Mouse (Mus musculus) heart, embryonic 16.5 days (tissue): ENCODE data around the gene Gm38655. TPM values are rescaled to one million over a fixed set of nuclear protein-coding genes. Genes with fewer than 3 reads are reported as not detected.
A peak's percentile ranks its signal among the peaks of the same experiment; 100 is the strongest.

Experiments
- ATAC-seq: fragments of 200-750 bp; cut with Nextera tagmentation; replicated peaks from 2 replicates; pipeline ENCODE4 v1.8.0; 2017; ENCODE audit warnings: moderate number of reproducible peaks; ENCODE audit not compliant: insufficient read depth, low FRiP score; ENCODE audit errors: extremely low read depth
- H3K27ac ChIP-seq: fragments of 300-500 bp; sonication (generic); 2 replicates; pipeline ENCODE4 v1.5.1; 2014; ENCODE audit warnings: mild to moderate bottlenecking, low read length, control low read depth, moderate library complexity
- H3K27me3 ChIP-seq: fragments of 300-500 bp; sonication (generic); 2 replicates; pipeline ENCODE4 v1.6.1; 2014; ENCODE audit warnings: low read length, mixed read lengths; ENCODE audit not compliant: control insufficient read depth, insufficient read depth
- H3K36me3 ChIP-seq: fragments of 300-500 bp; sonication (generic); 2 replicates; pipeline ENCODE4 v1.6.1; 2014; ENCODE audit not compliant: control insufficient read depth, insufficient read depth
- H3K4me1 ChIP-seq: fragments of 300-500 bp; sonication (generic); 2 replicates; pipeline ENCODE4 v1.6.1; 2014; ENCODE audit warnings: low read length, mixed read lengths; ENCODE audit not compliant: control insufficient read depth, insufficient read depth
- H3K4me2 ChIP-seq: fragments of 300-500 bp; sonication (generic); 2 replicates; pipeline ENCODE4 v1.6.1; 2014; ENCODE audit warnings: low read depth, mild to moderate bottlenecking, control low read depth, low read length
- H3K4me3 ChIP-seq: fragments of 300-500 bp; sonication (generic); 2 replicates; pipeline ENCODE4 v1.5.1; 2014; ENCODE audit warnings: mild to moderate bottlenecking, control low read depth, low read length
- H3K9ac ChIP-seq: fragments of 300-500 bp; sonication (generic); 2 replicates; pipeline ENCODE4 v1.6.1; 2014; ENCODE audit warnings: low read length, control low read depth
- H3K9me3 ChIP-seq: fragments of 300-500 bp; sonication (generic); replicated peaks from 2 replicates; pipeline ENCODE4 v1.6.1; 2016; ENCODE audit warnings: low read length; ENCODE audit not compliant: control insufficient read depth
- WGBS: fragments of 180-500 bp; shearing (Covaris S2); extraction: QIAGEN DNeasy Blood & Tissue Kit; methylation state at CpG from one replicate; pipeline ENCODE4 v1.1.7; 2014; 5-methylcytosine and 5-hydroxymethylcytosine counted together
- polyA plus RNA-seq: library from polyadenylated mRNA; unstranded; fragments of >200 nt; fragmentation: Nextera tagmentation; extraction: Ambion mirVana; gene quantifications from 2 replicates; pipeline ENCODE4 v1.2.1, GENCODE M21; 2015

Gene Gm38655
- polyA plus RNA-seq, 1 experiment from 2014 or later: 0.32 TPM

DNA sequence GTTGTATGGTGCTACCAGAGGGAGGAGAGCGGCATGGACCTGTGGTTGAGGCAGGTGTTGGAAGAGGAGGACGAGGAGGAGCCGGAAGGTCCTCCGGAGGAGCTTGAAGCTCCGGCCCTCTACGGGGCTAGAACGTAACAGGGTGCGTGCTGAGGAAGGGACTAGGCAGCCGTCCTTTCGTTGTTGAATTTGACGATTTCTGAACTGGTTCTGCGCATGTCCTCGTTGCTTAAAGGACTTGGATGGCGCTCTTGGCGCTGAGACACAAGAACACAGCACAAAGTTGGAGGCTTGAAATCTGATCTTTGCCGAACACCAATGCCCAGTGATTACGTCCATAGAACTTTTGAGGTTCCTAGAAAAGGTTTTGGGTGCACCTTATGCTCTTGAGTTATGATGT, 9.7 kb upstream of the Gm38655 start:
- H3K9me3 ChIP-seq: no peaks in the 10 kb centered on the region
- peaks cover 21% of the 10 kb centered on the region for H3K4me1 ChIP-seq
- peak overlapping the region; percentile 94 for H3K4me3 ChIP-seq
- H3K36me3 ChIP-seq: peaks cover 2% of the 10 kb centered on the region; the same call in 1 of the 2 replicates
- peak overlapping the region; percentile 93 for H3K9ac ChIP-seq
- H3K27me3 ChIP-seq: 0 out of 2 replicates have a peak, but pooled peaks cover 7% of the 10 kb centered on the region
- no peak for ATAC-seq
- peak overlapping the region; percentile 71 for H3K27ac ChIP-seq
- H3K4me2 ChIP-seq: peak overlapping the region; percentile 99
- 6% methylated on average over 17 of the region's 17 CpGs for WGBS

DNA sequence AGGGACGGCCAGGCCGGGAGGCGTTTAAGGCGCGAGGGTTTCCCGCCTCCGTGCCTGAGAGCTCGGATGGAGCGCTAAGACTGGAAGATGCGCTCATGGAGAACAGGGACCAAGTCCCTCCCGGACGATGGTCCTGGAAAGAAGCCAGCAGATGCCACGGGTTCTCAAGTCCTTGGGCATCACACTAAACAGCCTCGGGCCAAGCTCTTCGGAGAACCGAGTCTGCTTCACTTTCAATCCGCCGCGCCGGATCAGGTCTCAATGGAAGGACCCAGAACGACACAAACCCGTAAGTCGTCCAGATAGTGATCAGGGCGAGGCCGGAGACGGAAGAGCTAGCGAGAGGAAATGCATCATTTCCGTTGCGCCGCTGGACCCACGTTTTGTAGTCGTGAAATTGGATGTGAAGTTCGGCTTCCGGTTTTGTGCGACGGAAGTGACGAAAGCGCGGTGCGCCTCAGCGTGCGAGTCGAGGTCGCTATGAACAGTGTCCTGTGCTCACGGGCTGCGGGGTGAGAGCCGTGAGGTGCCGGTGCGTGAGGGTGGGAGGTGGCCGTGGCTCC, 8.9 kb upstream of the Gm38655 start, which contains the start of gene BC003965:
TSS of gene BC003965 (plus strand) at position 426 of the 563 bp plus-strand sequence.
- H3K27ac ChIP-seq: peak within 1 kb of the TSS; percentile 90
- H3K4me2 ChIP-seq: peak within 1 kb of the TSS; percentile 99
- no peaks in the 10 kb centered on the region for H3K9me3 ChIP-seq
- ATAC-seq: peak; percentile 81
- WGBS: under 1% methylated on average over 50 of the region's 50 CpGs
- 0 out of 2 replicates have a peak, but pooled peaks cover 7% of the 10 kb centered on the region for H3K27me3 ChIP-seq
- H3K36me3 ChIP-seq: peaks cover 2% of the 10 kb centered on the region; the same call in 1 of the 2 replicates
- peak within 1 kb of the TSS; percentile 94 for H3K4me3 ChIP-seq
- peaks cover 13% of the 10 kb centered on the region for H3K4me1 ChIP-seq
- H3K9ac ChIP-seq: peak within 1 kb of the TSS; percentile 93

DNA sequence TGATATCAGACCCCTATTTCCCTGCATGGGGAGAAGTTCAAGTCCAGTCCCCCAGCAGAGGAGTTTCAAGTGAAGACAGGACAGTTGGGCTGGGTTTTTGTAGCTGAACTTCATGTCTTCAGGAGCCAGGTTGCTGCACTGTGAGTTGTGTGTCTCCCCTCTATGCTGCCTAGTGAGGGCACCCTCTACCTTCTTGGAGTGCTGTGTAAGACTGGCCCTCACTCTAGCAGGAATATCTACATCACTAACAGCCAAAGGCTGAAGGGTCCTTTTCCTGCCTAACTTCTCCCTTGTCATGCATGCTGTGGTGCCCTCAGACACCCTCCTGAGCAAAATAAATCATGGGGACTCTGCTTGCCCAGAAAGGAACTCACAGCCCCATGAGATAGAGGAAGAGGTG, 8.0 kb upstream of the Gm38655 start:
- H3K27ac ChIP-seq: no peak overlapping the region
- H3K9ac ChIP-seq: no peak overlapping the region
- H3K27me3 ChIP-seq: 0 out of 2 replicates have a peak, but pooled peaks cover 7% of the 10 kb centered on the region
- ATAC-seq: no peak
- no peaks in the 10 kb centered on the region for H3K9me3 ChIP-seq
- peaks cover 11% of the 10 kb centered on the region for H3K4me1 ChIP-seq
- H3K4me3 ChIP-seq: no peak overlapping the region
- H3K36me3 ChIP-seq: peaks cover 2% of the 10 kb centered on the region; the same call in 1 of the 2 replicates
- H3K4me2 ChIP-seq: peak overlapping the region; percentile 99

DNA sequence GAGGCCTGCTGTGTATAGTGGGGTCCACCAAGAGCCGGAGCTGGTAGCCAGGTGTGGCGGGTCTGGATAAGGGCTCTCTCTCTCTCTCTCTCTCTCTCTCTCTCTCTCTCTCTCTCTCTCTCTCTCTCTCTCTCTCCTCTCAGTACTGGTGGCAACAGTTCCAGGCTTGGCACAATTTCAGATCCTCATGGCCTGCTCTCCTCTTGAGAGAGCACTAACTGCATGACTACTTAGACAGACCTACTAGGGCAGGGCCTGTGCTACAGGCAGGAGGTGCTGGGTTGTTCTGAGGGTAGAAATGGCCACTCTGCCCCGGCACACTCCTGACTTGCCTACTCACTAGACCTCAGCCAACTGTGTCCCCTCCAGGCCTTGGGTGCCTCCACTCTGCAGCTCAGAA, 2.7 kb downstream of the Gm38655 start:
- no peaks in the 10 kb centered on the region for H3K9me3 ChIP-seq
- H3K4me1 ChIP-seq: no peaks in the 10 kb centered on the region
- 79% methylated on average over 3 of the region's 3 CpGs for WGBS
- no peak overlapping the region for H3K9ac ChIP-seq
- 0 out of 2 replicates have a peak, but pooled peaks cover 2% of the 10 kb centered on the region for H3K27me3 ChIP-seq
- H3K4me2 ChIP-seq: no peak overlapping the region
- no peaks in the 10 kb centered on the region for H3K36me3 ChIP-seq
- ATAC-seq: no peak; the same call in 1 of the 2 replicates
- H3K27ac ChIP-seq: no peak overlapping the region
- H3K4me3 ChIP-seq: no peak overlapping the region

DNA sequence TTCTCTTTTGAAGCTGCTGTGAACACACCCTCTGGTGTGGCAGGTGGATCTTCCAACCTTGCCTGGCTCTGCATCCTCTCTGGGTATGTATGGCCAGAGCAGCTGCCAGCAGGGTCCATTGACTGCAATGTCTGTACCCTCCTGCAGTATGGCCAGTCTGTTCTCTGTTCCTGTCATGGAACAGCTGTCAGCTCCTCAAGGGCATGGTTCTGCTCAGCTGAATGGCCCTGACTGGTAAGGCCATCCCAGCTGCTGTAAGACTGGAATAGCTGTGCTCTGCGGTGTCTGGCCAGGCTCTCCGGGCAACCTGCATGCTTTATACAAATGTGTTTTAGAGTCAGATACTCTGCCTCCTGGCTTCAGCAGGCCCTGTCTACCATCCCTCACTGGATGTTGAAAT, 5.6 kb downstream of the Gm38655 start:
- no peak overlapping the region for H3K27ac ChIP-seq
- H3K36me3 ChIP-seq: no peaks in the 10 kb centered on the region
- no peaks in the 10 kb centered on the region for H3K27me3 ChIP-seq
- no peaks in the 10 kb centered on the region for H3K4me1 ChIP-seq
- H3K9ac ChIP-seq: no peak overlapping the region
- no peak overlapping the region for H3K4me3 ChIP-seq
- H3K4me2 ChIP-seq: no peak overlapping the region
- 74% methylated on average over 2 of the region's 2 CpGs for WGBS
- no peaks in the 10 kb centered on the region for H3K9me3 ChIP-seq
- no peak for ATAC-seq

DNA sequence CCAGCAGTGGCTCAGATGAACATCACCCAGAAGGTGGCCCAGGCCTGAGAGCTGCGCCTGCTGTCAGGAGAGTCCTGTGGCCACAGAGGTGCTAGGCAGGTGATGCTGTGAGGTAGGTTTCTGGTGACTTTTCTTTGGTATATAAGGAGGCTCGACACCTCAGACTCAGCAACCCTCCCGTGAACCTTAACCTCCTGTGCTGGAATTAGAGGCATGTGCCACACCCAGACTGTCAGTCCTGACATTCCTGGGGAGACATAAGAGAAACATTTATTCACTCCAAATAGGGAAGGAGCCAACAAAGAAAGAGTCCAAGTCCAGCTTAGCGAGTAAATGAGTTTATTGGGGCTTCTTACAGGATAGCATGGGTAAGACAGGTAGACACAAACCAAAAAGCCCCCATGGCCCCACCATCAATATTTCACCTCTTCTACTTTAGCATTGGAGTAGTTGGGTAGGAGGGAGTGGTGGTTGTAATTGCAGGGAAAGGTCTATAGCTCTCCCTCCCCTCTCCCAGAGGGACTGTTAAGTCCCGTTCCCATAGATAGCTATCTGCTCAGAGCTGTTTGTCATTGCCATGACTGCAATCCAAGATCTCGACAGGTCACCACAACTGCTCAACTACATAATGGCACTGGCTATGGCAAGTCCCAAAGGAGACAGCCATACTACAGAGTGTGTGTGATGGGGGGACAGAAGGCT, 9.2 kb downstream of the Gm38655 start:
- Histone ChIP-seq H3K4me1 (no peaks in the 10 kb centered on the region), H3K4me3 (no peak overlapping the region), H3K9ac (no peak overlapping the region), H3K9me3 (no peaks in the 10 kb centered on the region), H3K36me3 (no peaks in the 10 kb centered on the region), H3K4me2 (no peak overlapping the region), H3K27me3 (no peaks in the 10 kb centered on the region), H3K27ac (no peak overlapping the region)
- 43% methylated on average over 6 of the region's 6 CpGs for WGBS
- no peak for ATAC-seq

DNA sequence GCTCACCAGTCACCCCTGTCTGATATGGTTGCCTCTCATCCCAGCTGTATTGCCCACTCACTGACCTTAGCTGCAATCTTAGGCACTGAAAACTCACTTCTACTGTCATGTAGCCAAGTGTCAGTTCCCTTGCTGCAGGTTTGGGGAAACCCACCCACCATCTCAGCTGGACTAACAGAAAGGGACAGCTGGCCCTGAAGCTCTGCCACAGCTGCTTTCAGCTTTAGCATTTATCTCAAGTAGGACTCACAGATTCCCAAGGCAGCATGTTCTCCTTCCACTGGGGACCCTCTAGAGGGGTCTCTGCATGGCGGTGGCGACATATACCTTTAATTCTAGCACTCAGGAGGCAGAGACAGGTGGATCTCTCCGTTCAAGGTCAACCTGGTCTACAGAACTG, 10.5 kb downstream of the Gm38655 start:
- Histone ChIP-seq H3K9ac (no peak overlapping the region), H3K27me3 (no peaks in the 10 kb centered on the region), H3K36me3 (0 out of 2 replicates have a peak, but pooled peaks cover 2% of the 10 kb centered on the region), H3K9me3 (no peaks in the 10 kb centered on the region), H3K4me2 (no peak overlapping the region), H3K4me1 (no peaks in the 10 kb centered on the region), H3K4me3 (no peak overlapping the region), H3K27ac (no peak overlapping the region)
- ATAC-seq: no peak
- WGBS: 81% methylated on average over 3 of the region's 3 CpGs

DNA sequence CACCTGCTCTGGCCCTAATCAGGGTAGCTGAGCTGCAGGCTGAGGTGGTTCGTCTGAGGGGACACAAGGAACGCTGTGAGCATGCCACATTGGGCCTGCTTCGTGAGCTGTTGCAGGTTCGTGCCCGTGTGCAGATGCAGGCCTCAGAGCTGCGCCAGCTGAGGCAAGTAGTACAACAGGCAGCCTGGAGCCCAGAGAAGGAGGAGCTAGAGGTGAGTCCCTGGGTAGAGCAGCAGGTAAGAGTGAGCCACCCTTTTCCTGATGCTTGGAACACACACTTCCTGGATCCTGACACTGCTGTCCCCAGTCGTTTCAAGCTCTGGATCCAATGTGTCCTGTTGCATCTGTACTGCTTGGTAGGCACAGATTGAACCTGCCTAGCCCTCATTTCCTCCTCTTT, 11.9 kb downstream of the Gm38655 start:
- Histone ChIP-seq H3K27me3 (no peaks in the 10 kb centered on the region), H3K4me3 (no peak overlapping the region), H3K9me3 (no peaks in the 10 kb centered on the region), H3K36me3 (0 out of 2 replicates have a peak, but pooled peaks cover 3% of the 10 kb centered on the region), H3K9ac (no peak overlapping the region), H3K4me1 (no peaks in the 10 kb centered on the region), H3K27ac (no peak overlapping the region), H3K4me2 (no peak overlapping the region)
- WGBS: 61% methylated on average over 7 of the region's 7 CpGs
- no peak for ATAC-seq

DNA sequence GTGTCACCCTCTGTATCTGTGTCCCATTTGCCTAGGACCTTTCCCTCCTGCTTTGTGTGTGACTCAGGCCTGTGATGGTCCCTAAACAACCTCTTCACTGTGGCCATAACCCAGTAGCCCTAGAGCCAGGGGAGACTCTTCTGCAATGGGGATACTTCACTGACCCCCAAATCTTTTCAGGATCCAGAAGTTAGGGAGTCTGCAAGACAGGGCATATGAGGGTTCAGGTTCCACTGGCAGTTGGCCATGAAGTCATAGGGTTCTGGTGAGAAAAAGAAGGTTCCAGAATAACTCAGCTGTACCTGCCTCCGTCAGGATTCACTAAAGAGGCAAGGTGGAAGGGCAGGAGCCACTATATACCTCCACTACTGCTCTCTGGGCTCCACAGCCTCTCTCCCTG, 13.1 kb downstream of the Gm38655 start, which contains the start of gene Ccdc154:
TSS of gene Ccdc154 (plus strand) at position 301 of the 400 bp plus-strand sequence.
- ATAC-seq: no peak
- no peak within 1 kb of the TSS for H3K27ac ChIP-seq
- H3K4me2 ChIP-seq: no peak within 1 kb of the TSS
- no peak within 1 kb of the TSS for H3K4me3 ChIP-seq
- H3K27me3 ChIP-seq: no peaks in the 10 kb centered on the region
- no peaks in the 10 kb centered on the region for H3K4me1 ChIP-seq
- 88% methylated on average over 1 of the region's 1 CpGs for WGBS
- H3K9ac ChIP-seq: no peak within 1 kb of the TSS
- 0 out of 2 replicates have a peak, but pooled peaks cover 3% of the 10 kb centered on the region for H3K36me3 ChIP-seq
- H3K9me3 ChIP-seq: no peaks in the 10 kb centered on the region
